In genomic region chr6:137649068-137649480, GRCm38 (mm10) we compare ENCODE assay signal across 8 mouse cellular contexts. TPM values are rescaled to one million over a fixed set of nuclear protein-coding genes. Genes with fewer than 3 reads are reported as not detected.
DNase-seq lines count a peak whose midpoint lies in the region; ATAC-seq lines count a peak whose summit lies in the region.

No protein-coding gene starts in this region.

- H3K27ac ChIP-seq in forebrain, embryonic 10.5 days = peak overlapping the region; percentile 83
- H3K27ac ChIP-seq in heart, embryonic 14.5 days (replicated peaks in 1 of 2; ENCODE audit: control insufficient read depth in 1 of 2, insufficient read depth in 1 of 2, low read depth in 2 of 2, low read length in 2 of 2) = peak overlapping the region in 1 of 2 experiments; percentile 41; a peak in 2 of 4 replicates
- H3K27ac ChIP-seq in liver, embryonic 12.5 days = no peak overlapping the region
- H3K27ac ChIP-seq in stomach, embryonic 14.5 days (ENCODE audit: low read length) = no peak overlapping the region

- peak; percentile 35 for DNase-seq in CD4-positive, CD25-positive, alpha-beta regulatory T cell, adult 2 months (ENCODE audit: low read depth, low spot score)
- DNase-seq in forebrain, embryonic 10.5 days (ENCODE audit: extremely low spot score, low spot score) = peak; percentile 63
- DNase-seq in kidney, postnatal 14 days = peak; percentile 90
- peak; percentile 80 for DNase-seq in neural tube, embryonic 10.5 days (ENCODE audit: extremely low spot score, low spot score)

- peak overlapping the region; percentile 95 for H3K4me2 ChIP-seq in heart, embryonic 14.5 days (ENCODE audit: low read length)
- peak overlapping the region; percentile 82 for H3K4me2 ChIP-seq in liver, embryonic 12.5 days
- peak overlapping the region; percentile 96 for H3K4me2 ChIP-seq in stomach, embryonic 14.5 days (replicated peaks; ENCODE audit: low read depth, low read length)

- peak overlapping the region; percentile 82 for H3K4me3 ChIP-seq in forebrain, embryonic 10.5 days
- H3K4me3 ChIP-seq in heart, embryonic 14.5 days (ENCODE audit: control insufficient read depth in 1 of 2, insufficient read depth in 1 of 2, low read depth in 1 of 2, low read length in 2 of 2) = peak overlapping the region; percentile 86 to 87
- peak overlapping the region; percentile 61 for H3K4me3 ChIP-seq in liver, embryonic 12.5 days
- H3K4me3 ChIP-seq in stomach, embryonic 14.5 days (ENCODE audit: low read depth, low read length) = peak overlapping the region; percentile 71

- peaks cover 21% of the 10 kb centered on the region for H3K4me1 ChIP-seq in forebrain, embryonic 10.5 days
- H3K4me1 ChIP-seq in heart, embryonic 14.5 days (ENCODE audit: control insufficient read depth in 2 of 2, insufficient read depth in 2 of 2, low read length in 2 of 2) = peaks cover 0 to 8% of the 10 kb centered on the region in 2 experiments; a peak in 1 of 4 replicates
- peaks cover 13% of the 10 kb centered on the region for H3K4me1 ChIP-seq in liver, embryonic 12.5 days
- H3K4me1 ChIP-seq in stomach, embryonic 14.5 days (ENCODE audit: control insufficient read depth, insufficient read depth, low read length) = peaks cover 4% of the 10 kb centered on the region; the same call in 1 of the 2 replicates

- ATAC-seq in CD4-positive, CD25-positive, alpha-beta regulatory T cell, adult 4 months = no peak
- ATAC-seq in heart, embryonic 14.5 days (ENCODE audit: insufficient number of reproducible peaks, insufficient read depth, low FRiP score, low read depth) = peak; percentile 84
- peak; percentile 66 for ATAC-seq in liver, embryonic 12.5 days
- peak; percentile 82 for ATAC-seq in stomach, embryonic 14.5 days (ENCODE audit: insufficient number of reproducible peaks, insufficient read depth, low FRiP score, low read depth)

- 0% methylated on average over 44 of the region's 51 CpGs for WGBS in forebrain, embryonic 10.5 days
- WGBS in heart, embryonic 14.5 days = under 1% methylated on average over 44 of the region's 51 CpGs
- under 1% methylated on average over 44 of the region's 51 CpGs for WGBS in liver, embryonic 12.5 days (ENCODE audit: insufficient replicate concordance)
- WGBS in stomach, embryonic 14.5 days = under 1% methylated on average over 37 of the region's 51 CpGs

- H3K9ac ChIP-seq in heart, embryonic 14.5 days (ENCODE audit: low read length) = peak overlapping the region; percentile 88
- H3K9ac ChIP-seq in liver, embryonic 12.5 days = peak overlapping the region; percentile 44; the same call in 1 of the 2 replicates
- peak overlapping the region; percentile 60 for H3K9ac ChIP-seq in stomach, embryonic 14.5 days (replicated peaks; ENCODE audit: low read depth, low read length)

- H3K9me3 ChIP-seq in forebrain, embryonic 10.5 days = peaks cover 4% of the 10 kb centered on the region; the same call in 1 of the 2 replicates
- H3K9me3 ChIP-seq in heart, embryonic 14.5 days (ENCODE audit: control insufficient read depth, low read length) = 0 out of 2 replicates have a peak, but pooled peaks cover 3% of the 10 kb centered on the region
- H3K9me3 ChIP-seq in liver, embryonic 12.5 days (replicated peaks) = no peaks in the 10 kb centered on the region
- no peaks in the 10 kb centered on the region for H3K9me3 ChIP-seq in stomach, embryonic 14.5 days (ENCODE audit: control insufficient read depth, low read depth, low read length)

- H3K27me3 ChIP-seq in forebrain, embryonic 10.5 days (ENCODE audit: poor library complexity, severe bottlenecking) = peaks cover 40% of the 10 kb centered on the region
- no peaks in the 10 kb centered on the region for H3K27me3 ChIP-seq in heart, embryonic 14.5 days (ENCODE audit: control insufficient read depth, insufficient read depth, low read length)
- peaks cover 43% of the 10 kb centered on the region for H3K27me3 ChIP-seq in liver, embryonic 12.5 days (replicated peaks)
- H3K27me3 ChIP-seq in stomach, embryonic 14.5 days (ENCODE audit: control insufficient read depth, insufficient read depth, low read length) = no peaks in the 10 kb centered on the region

- H3K36me3 ChIP-seq in forebrain, embryonic 10.5 days (replicated peaks) = no peaks in the 10 kb centered on the region
- H3K36me3 ChIP-seq in heart, embryonic 14.5 days (ENCODE audit: control insufficient read depth, insufficient read depth, low read length) = no peaks in the 10 kb centered on the region
- H3K36me3 ChIP-seq in liver, embryonic 12.5 days = no peaks in the 10 kb centered on the region
- no peaks in the 10 kb centered on the region for H3K36me3 ChIP-seq in stomach, embryonic 14.5 days (ENCODE audit: control insufficient read depth, insufficient read depth, low read length)

RNA-seq across cellular contexts. Expression of gene Eps8, which starts 5.6 kb away (rescaled TPM):
- under 1 TPM in 1 of 2 experiments, not detected in 1; 0.66 TPM for polyA plus RNA-seq in CD4-positive, CD25-positive, alpha-beta regulatory T cell, adult 4 months (2017; shearing (Covaris generic))
- 6.8 and 8.7 TPM in 2 replicates for polyA plus RNA-seq in forebrain, embryonic 10.5 days (2016; fragmentation: Nextera tagmentation; extraction: Ambion mirVana)
- 33.1 and 33.9 TPM in 2 replicates for polyA plus RNA-seq in heart, embryonic 14.5 days (2014; fragmentation: Nextera tagmentation; extraction: Ambion mirVana)
- 1.5 and 1.7 TPM in 2 replicates for polyA plus RNA-seq in liver, embryonic 12.5 days (2016; fragmentation: Nextera tagmentation; extraction: Ambion mirVana)
- polyA plus RNA-seq in stomach, embryonic 14.5 days (2014; fragmentation: Nextera tagmentation; extraction: Ambion mirVana) = 21.6 and 22.7 TPM in 2 replicates

Comparison
In these comparisons a context has a peak if more than half of its experiments do, and no peak if none do; other contexts are left out.
1. DNase-seq: peak in every context shown above with its lines; median percentile 90 in kidney, postnatal 14 days; 80 in neural tube, embryonic 10.5 days; 63 in forebrain, embryonic 10.5 days; 35 in CD4-positive, CD25-positive, alpha-beta regulatory T cell, adult 2 months.